8 mouse cellular contexts compared by ENCODE assay signal in the genomic region with DNA sequence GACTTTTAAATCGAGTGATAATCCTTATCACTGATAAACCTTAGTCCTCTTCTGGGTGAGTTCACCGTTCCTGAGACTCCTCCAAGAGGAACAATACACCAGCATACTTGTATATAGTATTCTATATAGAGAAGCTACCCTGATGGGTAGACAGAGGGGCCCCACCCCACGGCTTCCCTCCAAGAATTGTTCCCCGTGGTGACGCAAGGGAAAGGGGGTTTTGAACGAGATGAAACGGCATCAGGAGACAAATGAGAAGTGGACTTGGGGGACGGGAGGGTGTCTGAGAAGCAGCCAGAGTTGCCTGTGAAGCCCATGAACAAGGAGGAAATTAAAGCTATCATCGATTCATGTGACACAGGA. TPM values are rescaled to one million over a fixed set of nuclear protein-coding genes. Genes with fewer than 3 reads are reported as not detected.
A peak's percentile ranks its signal among the peaks of the same experiment; 100 is the strongest.
DNase-seq lines count a peak whose midpoint lies in the region; ATAC-seq and TF ChIP-seq lines count a peak whose summit lies in the region.

No protein-coding gene starts in this region.

- H3K27me3 ChIP-seq in C2C12 (ENCODE audit: control insufficient read depth, insufficient read depth, insufficient read length): peaks cover 2% of the 10 kb centered on the region
- H3K27me3 ChIP-seq in embryonic facial prominence, embryonic 11.5 days (ENCODE audit: control insufficient read depth, insufficient read depth, low read length): peaks cover 1% of the 10 kb centered on the region
- H3K27me3 ChIP-seq in hindbrain, embryonic 13.5 days: peaks cover 28% of the 10 kb centered on the region
- H3K27me3 ChIP-seq in stomach, embryonic 15.5 days (replicated peaks): peaks cover 16% of the 10 kb centered on the region; the same call in 1 of the 2 replicates

- H3K9me3 ChIP-seq in embryonic facial prominence, embryonic 11.5 days (replicated peaks; ENCODE audit: control insufficient read depth, low read length): no peaks in the 10 kb centered on the region
- no peaks in the 10 kb centered on the region for H3K9me3 ChIP-seq in hindbrain, embryonic 13.5 days
- H3K9me3 ChIP-seq in stomach, embryonic 15.5 days: no peaks in the 10 kb centered on the region

- peak overlapping the region; percentile 32 for H3ac ChIP-seq in C2C12 (ENCODE audit: control insufficient read depth, insufficient read length, low read depth)

- peaks cover 39% of the 10 kb centered on the region for H3K79me2 ChIP-seq in C2C12 (ENCODE audit: control insufficient read depth, insufficient read depth)

- peaks cover 22% of the 10 kb centered on the region for H3K79me3 ChIP-seq in C2C12 (ENCODE audit: low read depth)

- no peak for TF ChIP-seq CTCF in C2C12 (IDR thresholded peaks at IDR 0.05; ENCODE audit: control insufficient read depth, insufficient read depth, insufficient read length)

- H3K36me3 ChIP-seq in C2C12 (ENCODE audit: control insufficient read depth, insufficient read depth): peaks cover 8% of the 10 kb centered on the region
- H3K36me3 ChIP-seq in embryonic facial prominence, embryonic 11.5 days (replicated peaks; ENCODE audit: control insufficient read depth, insufficient read depth, low read depth, low read length): no peaks in the 10 kb centered on the region
- peaks cover 6% of the 10 kb centered on the region for H3K36me3 ChIP-seq in hindbrain, embryonic 13.5 days
- peaks cover 4% of the 10 kb centered on the region; the same call in 1 of the 2 replicates for H3K36me3 ChIP-seq in stomach, embryonic 15.5 days

- H3K4me1 ChIP-seq in embryonic facial prominence, embryonic 11.5 days (ENCODE audit: control insufficient read depth, insufficient read depth, low read length): no peaks in the 10 kb centered on the region; the same call in 1 of the 2 replicates
- peaks cover 25% of the 10 kb centered on the region for H3K4me1 ChIP-seq in hindbrain, embryonic 13.5 days (replicated peaks)
- peaks cover 10% of the 10 kb centered on the region; the same call in 1 of the 2 replicates for H3K4me1 ChIP-seq in stomach, embryonic 15.5 days

- WGBS in embryonic facial prominence, embryonic 11.5 days: 12% methylated on average over 9 of the region's 9 CpGs
- 12% methylated on average over 9 of the region's 9 CpGs for WGBS in hindbrain, embryonic 13.5 days
- 9% methylated on average over 9 of the region's 9 CpGs for WGBS in stomach, embryonic 15.5 days

- no peak overlapping the region for H3K27ac ChIP-seq in embryonic facial prominence, embryonic 11.5 days (replicated peaks; ENCODE audit: low read depth, low read length)
- peak overlapping the region; percentile 48; the same call in 1 of the 2 replicates for H3K27ac ChIP-seq in hindbrain, embryonic 13.5 days
- H3K27ac ChIP-seq in stomach, embryonic 15.5 days: no peak overlapping the region

- peak overlapping the region; percentile 35 for H3K4me2 ChIP-seq in embryonic facial prominence, embryonic 11.5 days (ENCODE audit: low read depth, low read length)
- peak overlapping the region; percentile 68 for H3K4me2 ChIP-seq in hindbrain, embryonic 13.5 days
- H3K4me2 ChIP-seq in stomach, embryonic 15.5 days: peak overlapping the region; percentile 63

- peak overlapping the region; percentile 82 for H3K4me3 ChIP-seq in C2C12 (ENCODE audit: insufficient read depth, poor library complexity, severe bottlenecking)
- peak overlapping the region; percentile 92 for H3K4me3 ChIP-seq in embryonic facial prominence, embryonic 11.5 days (ENCODE audit: low read depth, low read length)
- peak overlapping the region; percentile 89 for H3K4me3 ChIP-seq in hindbrain, embryonic 13.5 days
- peak overlapping the region; percentile 85 for H3K4me3 ChIP-seq in stomach, embryonic 15.5 days (replicated peaks)

- ATAC-seq in cerebellum, adult (ENCODE audit: insufficient number of reproducible peaks, low FRiP score, low TSS enrichment): no peak
- 0 out of 2 replicates have a peak, but pooled peaks have one; percentile 24 for ATAC-seq in embryonic facial prominence, embryonic 11.5 days (replicated peaks; ENCODE audit: insufficient number of reproducible peaks, low FRiP score, low TSS enrichment, low read depth)
- peak; percentile 72 for ATAC-seq in hindbrain, embryonic 13.5 days (ENCODE audit: low FRiP score)
- ATAC-seq in stomach, embryonic 15.5 days (ENCODE audit: insufficient read depth, low FRiP score, low read depth): peak; percentile 52

- H3K9ac ChIP-seq in embryonic facial prominence, embryonic 11.5 days (replicated peaks; ENCODE audit: low read length): peak overlapping the region; percentile 97
- peak overlapping the region; percentile 61 for H3K9ac ChIP-seq in hindbrain, embryonic 13.5 days
- no peak overlapping the region for H3K9ac ChIP-seq in stomach, embryonic 15.5 days

- DNase-seq in cerebellum, adult 11-12 months: peak; percentile 67
- DNase-seq in embryonic facial prominence, embryonic 11.5 days (ENCODE audit: low spot score): no peak
- peak; percentile 44 for DNase-seq in lung, postnatal 10 days
- DNase-seq in ovary, postnatal 36 days (ENCODE audit: low spot score): no peak

TF ChIP-seq in C2C12, 6 proteins besides CTCF, POLR2A, EP300 and RAD21:
- TF ChIP-seq CEBPB (IDR thresholded peaks at IDR 0.05; ENCODE audit: low read depth) (no peak), MYOD1 (IDR thresholded peaks at IDR 0.05; ENCODE audit: control insufficient read depth, insufficient read length, low read depth) (no peak), MYOG (IDR thresholded peaks at IDR 0.05; ENCODE audit: control insufficient read depth, extremely low read depth, insufficient read length) (no peak), FOSL1 (IDR thresholded peaks at IDR 0.05; ENCODE audit: insufficient read depth, low read length, poor library complexity, severe bottlenecking) (no peak), MAX (IDR thresholded peaks at IDR 0.05) (no peak), USF1 (IDR thresholded peaks at IDR 0.05; ENCODE audit: low read depth) (no peak)
TF ChIP-seq in C2C12: peak in this region for 0.

RNA-seq across cellular contexts. Expression of gene Car7, which starts 0.3 kb away (rescaled TPM):
- 0.16 TPM for polyA plus RNA-seq in C2C12 (2012; fragmentation: generic; extraction: Trizol)
- polyA plus RNA-seq in embryonic facial prominence, embryonic 11.5 days (2014; fragmentation: Nextera tagmentation; extraction: Ambion mirVana): 0.64 and 1.5 TPM in 2 replicates
- polyA plus RNA-seq in hindbrain, embryonic 13.5 days (2015; fragmentation: Nextera tagmentation; extraction: Ambion mirVana): 2.1 and 2.8 TPM in 2 replicates
- polyA plus RNA-seq in stomach, embryonic 15.5 days (2015; fragmentation: Nextera tagmentation; extraction: Ambion mirVana): 1.0 TPM in 2 replicates

RNA-seq across cellular contexts. Expression of gene Nae1, which starts 0.3 kb away (rescaled TPM):
- 13.8 TPM for polyA plus RNA-seq in C2C12 (2012; fragmentation: generic; extraction: Trizol)
- polyA plus RNA-seq in embryonic facial prominence, embryonic 11.5 days (2014; fragmentation: Nextera tagmentation; extraction: Ambion mirVana): 133 and 163 TPM in 2 replicates
- 109 and 115 TPM in 2 replicates for polyA plus RNA-seq in hindbrain, embryonic 13.5 days (2015; fragmentation: Nextera tagmentation; extraction: Ambion mirVana)
- 84.4 and 91.2 TPM in 2 replicates for polyA plus RNA-seq in stomach, embryonic 15.5 days (2015; fragmentation: Nextera tagmentation; extraction: Ambion mirVana)

RNA-seq across cellular contexts. Expression of gene Terb1, which starts 25.1 kb away (rescaled TPM):
- polyA plus RNA-seq in C2C12 (2012; fragmentation: generic; extraction: Trizol): not detected
- 0.35 and 0.39 TPM in 2 replicates for polyA plus RNA-seq in embryonic facial prominence, embryonic 11.5 days (2014; fragmentation: Nextera tagmentation; extraction: Ambion mirVana)
- polyA plus RNA-seq in hindbrain, embryonic 13.5 days (2015; fragmentation: Nextera tagmentation; extraction: Ambion mirVana): 0.35 and 0.36 TPM in 2 replicates
- 0.21 and 0.32 TPM in 2 replicates for polyA plus RNA-seq in stomach, embryonic 15.5 days (2015; fragmentation: Nextera tagmentation; extraction: Ambion mirVana)

RNA-seq across cellular contexts. Expression of gene Pdp2, which starts 56.5 kb away (rescaled TPM):
- 2.6 TPM for polyA plus RNA-seq in C2C12 (2012; fragmentation: generic; extraction: Trizol)
- polyA plus RNA-seq in embryonic facial prominence, embryonic 11.5 days (2014; fragmentation: Nextera tagmentation; extraction: Ambion mirVana): 14.1 and 15.6 TPM in 2 replicates
- polyA plus RNA-seq in hindbrain, embryonic 13.5 days (2015; fragmentation: Nextera tagmentation; extraction: Ambion mirVana): 16.7 and 17.6 TPM in 2 replicates
- polyA plus RNA-seq in stomach, embryonic 15.5 days (2015; fragmentation: Nextera tagmentation; extraction: Ambion mirVana): 11.8 and 13.4 TPM in 2 replicates

Comparison
In these comparisons a context has a peak if more than half of its experiments do, and no peak if none do; other contexts are left out.
1. DNase-seq: peak in cerebellum, adult 11-12 months (single experiment) and lung, postnatal 10 days (single experiment); none in embryonic facial prominence, embryonic 11.5 days (single experiment) and ovary, postnatal 36 days (single experiment).
2. Peak in every context shown above with its lines, with median percentiles within 50 percentile points of each other: H3K4me3 ChIP-seq and H3K4me2 ChIP-seq.